Comparison of ENCODE assay signal across 9 mouse cellular contexts in genomic region chr5:118113617-118114016, GRCm38 (mm10). TPM values are rescaled to one million over a fixed set of nuclear protein-coding genes. Genes with fewer than 3 reads are reported as not detected.
A peak's percentile ranks its signal among the peaks of the same experiment; 100 is the strongest.
DNase-seq lines count a peak whose midpoint lies in the region; ATAC-seq and TF ChIP-seq lines count a peak whose summit lies in the region.
"Had no signal": no experiment of that assay in that cellular context is flagged by ENCODE, and none has a peak within 500 bp of the region (broad histone marks: within the 10 kb centered on the region; RNA-seq: fewer than 3 reads in every experiment).

No protein-coding gene starts in this region.

- H3K36me3 ChIP-seq in forebrain, embryonic 16.5 days (ENCODE audit: control insufficient read depth, insufficient read depth) = peaks cover 3% of the 10 kb centered on the region

- H3K27me3 ChIP-seq in forebrain, embryonic 16.5 days (replicated peaks; ENCODE audit: control insufficient read depth, insufficient read depth, low read length) = no peaks in the 10 kb centered on the region
- H3K27me3 ChIP-seq: midbrain, embryonic 12.5 days had no signal

- TF ChIP-seq CTCF in lung, adult 2 months (IDR thresholded peaks at IDR 0.05; ENCODE audit: insufficient read depth, low read length) = no peak

- no peaks in the 10 kb centered on the region for H3K4me1 ChIP-seq in lung, adult 2 months (ENCODE audit: control insufficient read depth, insufficient read depth, low read length)
- peaks cover 28% of the 10 kb centered on the region for H3K4me1 ChIP-seq in forebrain, embryonic 16.5 days (replicated peaks; ENCODE audit: control insufficient read depth, insufficient read depth, low read length)

- DNase-seq in lung, postnatal 36 days = peak; percentile 10
- DNase-seq in lung, adult 2 months = no peak
- peak; percentile 77 for DNase-seq in left cerebral cortex, adult 11 months (ENCODE audit: low spot score)
- peak; percentile 60 for DNase-seq in right cerebral cortex, postnatal 4 days
- DNase-seq in urinary bladder, adult 2 months (ENCODE audit: low spot score) = no peak

- no peak overlapping the region for H3K27ac ChIP-seq in forebrain, embryonic 16.5 days (ENCODE audit: low read length)
- H3K27ac ChIP-seq: midbrain, embryonic 12.5 days had no signal

- no peak overlapping the region for H3K4me3 ChIP-seq in lung, adult 2 months (replicated peaks; ENCODE audit: extremely low read depth, low read depth, low read length)
- no peak overlapping the region for H3K4me3 ChIP-seq in forebrain, embryonic 16.5 days (replicated peaks; ENCODE audit: low read length)
- H3K4me3 ChIP-seq: midbrain, embryonic 12.5 days had no signal

- WGBS in lung, adult 2 months = 75% methylated on average over 13 of the region's 13 CpGs
- WGBS in forebrain, embryonic 16.5 days = 32% methylated on average over 13 of the region's 13 CpGs

- no peak overlapping the region for H3K4me2 ChIP-seq in forebrain, embryonic 16.5 days (ENCODE audit: low read length)
- H3K4me2 ChIP-seq: midbrain, embryonic 12.5 days had no signal

- ATAC-seq in forebrain, embryonic 16.5 days = peak; percentile 37
- ATAC-seq in inflammation-experienced regulatory T-cells, adult 6 months = no peak
- ATAC-seq in activated CD4-positive, CD25-positive, alpha-beta regulatory T cell, adult 4 months = no peak

- H3K9me3 ChIP-seq in forebrain, embryonic 16.5 days (ENCODE audit: control insufficient read depth, low read length) = no peaks in the 10 kb centered on the region
- H3K9me3 ChIP-seq: midbrain, embryonic 12.5 days had no signal

- TF ChIP-seq POLR2A in lung, adult 2 months (IDR thresholded peaks at IDR 0.05; ENCODE audit: borderline replicate concordance, extremely low read depth, low read depth, low read length) = no peak

- no peak overlapping the region for H3K9ac ChIP-seq in forebrain, embryonic 16.5 days (replicated peaks; ENCODE audit: low read depth, low read length)
- H3K9ac ChIP-seq: midbrain, embryonic 12.5 days had no signal

RNA-seq across cellular contexts. Expression of gene Fbxw8, which starts 41.6 kb away (rescaled TPM):
- 72.7 and 79.1 TPM in 2 replicates for polyA plus RNA-seq in lung, adult 2 months (2012; rRNA removed)
- polyA plus RNA-seq in forebrain, embryonic 16.5 days (2015; fragmentation: Nextera tagmentation; extraction: Ambion mirVana) = 21.5 and 24.7 TPM in 2 replicates
- 30.9 and 32.3 TPM in 2 replicates for polyA plus RNA-seq in urinary bladder, adult 2 months (2012; rRNA removed)
- 1 to 10 TPM; 3.2 to 3.5 (median 3.3) TPM for polyA plus RNA-seq in inflammation-experienced regulatory T-cells, adult 6 months (2017; shearing (Covaris generic))
- 1 to 10 TPM; 3.1 to 3.6 TPM for polyA plus RNA-seq in activated CD4-positive, CD25-positive, alpha-beta regulatory T cell, adult 4 months (2017; shearing (Covaris generic))

RNA-seq across cellular contexts. Expression of gene Hrk, which starts 50.8 kb away (rescaled TPM):
- 0.50 TPM in 1 of 2 replicates, not detected in the other for polyA plus RNA-seq in lung, adult 2 months (2012; rRNA removed)
- 2.3 and 3.3 TPM in 2 replicates for polyA plus RNA-seq in forebrain, embryonic 16.5 days (2015; fragmentation: Nextera tagmentation; extraction: Ambion mirVana)
- 0.01 TPM in 2 replicates for polyA plus RNA-seq in urinary bladder, adult 2 months (2012; rRNA removed)
- under 1 TPM in 1 of 3 experiments, not detected in 2; 0.54 TPM for polyA plus RNA-seq in inflammation-experienced regulatory T-cells, adult 6 months (2017; shearing (Covaris generic))
- under 1 TPM in 1 of 2 experiments, not detected in 1; 0.08 TPM for polyA plus RNA-seq in activated CD4-positive, CD25-positive, alpha-beta regulatory T cell, adult 4 months (2017; shearing (Covaris generic))

Comparison
In these comparisons a context has a peak if more than half of its experiments do, and no peak if none do; other contexts are left out.
1. DNase-seq: peak in lung, postnatal 36 days (single experiment), left cerebral cortex, adult 11 months (single experiment) and right cerebral cortex, postnatal 4 days (single experiment); none in lung, adult 2 months (single experiment) and urinary bladder, adult 2 months (single experiment).